Mouse (Mus musculus) limb, embryonic 14.5 days (tissue): ENCODE data around the gene Fry. TPM values are rescaled to one million over a fixed set of nuclear protein-coding genes. Genes with fewer than 3 reads are reported as not detected.

Experiments used
- ATAC-seq: fragments of 200-750 bp; cut with Nextera tagmentation; 2 replicates; pipeline ENCODE4 v1.8.0; 2017; ENCODE audit warnings: low read depth, moderate number of reproducible peaks, moderate TSS enrichment; ENCODE audit not compliant: low FRiP score
- DNase-seq: peaks from one replicate; pipeline ENCODE4 v3.0.0-alpha.2; 2015; ENCODE audit warnings: low spot score
- H3K27ac ChIP-seq: fragments of 300-500 bp; sonication (generic); replicated peaks from 2 replicates; pipeline ENCODE4 v1.5.1; 2014; ENCODE audit warnings: low read depth, mild to moderate bottlenecking, low read length, moderate library complexity, mixed read lengths
- H3K27me3 ChIP-seq: fragments of 300-500 bp; sonication (generic); 2 replicates; pipeline ENCODE4 v1.6.1; 2014; ENCODE audit warnings: low read length, mixed read lengths; ENCODE audit not compliant: control insufficient read depth, insufficient read depth
- H3K36me3 ChIP-seq: fragments of 300-500 bp; sonication (generic); 2 replicates; pipeline ENCODE4 v1.6.1; 2014; ENCODE audit warnings: mild to moderate bottlenecking, low read length, moderate library complexity, mixed read lengths; ENCODE audit not compliant: control insufficient read depth, insufficient read depth
- H3K4me1 ChIP-seq: fragments of 300-500 bp; sonication (generic); 2 replicates; pipeline ENCODE4 v1.6.1; 2014; ENCODE audit warnings: antibody characterized with exemption, low read length, mixed read lengths; ENCODE audit not compliant: control insufficient read depth, insufficient read depth
- H3K4me2 ChIP-seq: fragments of 300-500 bp; sonication (generic); replicated peaks from 2 replicates; pipeline ENCODE4 v1.6.1; 2014; ENCODE audit warnings: low read depth, mild to moderate bottlenecking, low read length, moderate library complexity; ENCODE audit not compliant: severe bottlenecking
- H3K4me3 ChIP-seq: fragments of 300-500 bp; sonication (generic); replicated peaks from 2 replicates; pipeline ENCODE4 v1.5.1; 2014; ENCODE audit warnings: low read length
- H3K9ac ChIP-seq: fragments of 300-500 bp; sonication (generic); 2 replicates; pipeline ENCODE4 v1.6.1; 2014; ENCODE audit warnings: mild to moderate bottlenecking, low read depth, low read length, moderate library complexity; ENCODE audit not compliant: severe bottlenecking
- H3K9me3 ChIP-seq: fragments of 300-500 bp; sonication (generic); 2 replicates; pipeline ENCODE4 v1.6.1; 2016; ENCODE audit warnings: low read length; ENCODE audit not compliant: control insufficient read depth
- POLR2A ChIP-seq: fragments of 200-500 bp; IDR thresholded peaks from 2 replicates; pipeline ENCODE4 v1.8.0; 2012; ENCODE audit warnings: inconsistent platforms, mild to moderate bottlenecking, moderate library complexity, borderline replicate concordance; ENCODE audit not compliant: insufficient read depth, insufficient read length; ENCODE audit errors: extremely low read depth
- WGBS: fragments of 180-500 bp; shearing (Covaris S2); extraction: QIAGEN DNeasy Blood & Tissue Kit; methylation state at CpG from one replicate; pipeline ENCODE4 v1.1.7; 2014; 5-methylcytosine and 5-hydroxymethylcytosine counted together
- polyA plus RNA-seq, 2 experiments: library from polyadenylated mRNA; depleted of rRNA in 1 of 2; stranded (reverse) in 1 of 2; unstranded in 1 of 2; fragments of >200 nt; fragmentation: Nextera tagmentation in 1 of 2; extraction: Ambion mirVana in 1 of 2; gene quantifications; 2 replicates each; pipeline versions ENCODE4 v1.2.1 to v1.2.3; 2012 to 2014

Fry gene
- polyA plus RNA-seq, 2 experiments = 10.0 to 13.5 TPM

DNA sequence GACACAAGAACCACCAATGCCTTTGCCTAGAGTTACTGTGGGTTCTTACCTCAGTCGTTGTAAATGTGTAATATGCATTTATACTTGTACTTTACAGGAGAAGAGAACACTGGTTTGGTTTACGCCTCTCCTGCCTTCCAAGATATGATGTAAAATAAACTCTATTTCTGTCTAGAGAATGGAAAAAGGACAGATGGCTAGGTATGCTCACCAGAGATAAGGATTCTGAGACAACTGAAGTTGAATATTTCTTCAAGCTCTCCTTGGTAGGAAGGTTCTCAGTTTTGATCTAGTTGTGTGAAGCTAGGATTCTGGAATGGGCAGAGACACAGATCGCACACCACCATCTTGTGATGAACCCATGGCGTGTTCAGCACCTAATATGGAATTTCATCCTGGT, 68.2 kb downstream of the Fry start:
- Histone ChIP-seq H3K36me3 (no peaks in the 10 kb centered on the region), H3K4me1 (no peaks in the 10 kb centered on the region), H3K4me3 (no peak overlapping the region), H3K4me2 (no peak overlapping the region), H3K9me3 (no peaks in the 10 kb centered on the region), H3K9ac (no peak overlapping the region), H3K27me3 (no peaks in the 10 kb centered on the region), H3K27ac (no peak overlapping the region)
- DNase-seq (no peak), ATAC-seq (no peak)
- no peak for TF ChIP-seq POLR2A
- WGBS = 87% methylated on average over 4 of the region's 4 CpGs

DNA sequence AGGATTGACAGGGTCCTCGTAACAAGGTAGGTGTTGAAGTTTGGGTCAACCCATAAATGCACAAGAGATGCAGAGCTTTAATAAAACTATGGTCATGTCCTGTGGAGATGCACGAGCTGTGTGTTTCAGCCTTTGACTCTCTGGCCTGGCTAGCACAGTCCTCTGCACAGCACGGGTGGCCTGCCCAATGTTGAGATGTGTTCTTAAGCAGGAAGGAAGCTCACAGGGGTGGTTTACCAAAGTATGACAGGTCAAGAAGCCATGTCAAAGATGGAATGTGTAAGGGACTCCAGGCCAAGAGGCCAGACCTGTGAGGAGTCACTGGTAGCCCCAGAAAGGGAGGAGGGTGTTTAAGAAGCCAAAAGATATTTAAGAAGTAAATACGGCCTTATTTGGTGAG, 69.6 kb downstream of the Fry start:
- Histone ChIP-seq H3K9me3 (no peaks in the 10 kb centered on the region), H3K4me2 (no peak overlapping the region), H3K4me3 (no peak overlapping the region), H3K36me3 (no peaks in the 10 kb centered on the region), H3K27me3 (no peaks in the 10 kb centered on the region), H3K27ac (no peak overlapping the region), H3K4me1 (no peaks in the 10 kb centered on the region), H3K9ac (no peak overlapping the region)
- DNase-seq (no peak), ATAC-seq (no peak)
- no peak for TF ChIP-seq POLR2A
- WGBS = 80% methylated on average over 4 of the region's 4 CpGs

DNA sequence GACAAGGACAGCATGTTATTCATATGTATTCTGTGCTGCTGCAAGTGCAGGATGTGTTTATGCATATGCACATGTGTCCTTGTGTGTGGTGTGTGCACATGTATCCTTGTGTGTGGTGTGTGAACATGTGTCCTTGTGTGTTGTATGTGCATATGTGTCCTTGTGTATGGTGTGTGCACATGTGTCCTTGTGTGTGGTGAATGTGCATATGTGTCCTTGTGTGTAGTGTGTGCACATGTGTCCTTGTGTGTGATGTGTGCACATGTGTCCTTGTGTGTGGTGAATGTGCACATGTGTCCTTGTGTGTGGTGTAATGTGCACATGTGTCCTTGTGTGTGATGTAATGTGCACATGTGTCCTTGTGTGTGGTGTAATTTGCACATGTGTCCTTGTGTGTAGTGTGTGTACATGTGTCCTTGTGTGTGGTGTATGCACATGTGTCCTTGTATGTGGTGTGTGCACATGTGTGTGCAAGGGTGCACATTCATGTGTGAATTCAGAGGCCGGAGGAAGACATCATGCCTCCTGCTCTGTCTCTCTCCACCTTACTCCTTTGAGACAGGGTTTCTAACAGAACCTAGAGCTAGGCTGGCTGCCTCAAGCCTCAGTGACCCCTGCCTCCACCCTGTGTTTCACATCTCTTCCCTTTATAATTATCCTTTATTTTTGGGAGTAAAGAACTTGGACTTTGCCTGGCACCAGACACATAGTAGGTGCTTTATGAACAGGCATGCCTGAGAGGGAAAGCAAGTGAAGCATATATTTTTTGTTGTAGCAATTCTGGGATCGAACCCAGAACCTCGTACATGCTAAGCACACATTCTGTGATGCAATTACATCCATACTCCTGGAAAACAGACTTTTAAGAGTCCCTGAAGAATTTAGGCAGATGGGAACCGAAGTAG, 72.3 kb downstream of the Fry start:
- ATAC-seq = no peak
- 90% methylated on average over 4 of the region's 4 CpGs for WGBS
- Histone ChIP-seq H3K4me3 (no peak overlapping the region), H3K9me3 (no peaks in the 10 kb centered on the region), H3K4me2 (no peak overlapping the region), H3K36me3 (no peaks in the 10 kb centered on the region), H3K27me3 (no peaks in the 10 kb centered on the region), H3K9ac (no peak overlapping the region), H3K27ac (no peak overlapping the region), H3K4me1 (no peaks in the 10 kb centered on the region)
- no peak for DNase-seq
- TF ChIP-seq POLR2A = no peak

DNA sequence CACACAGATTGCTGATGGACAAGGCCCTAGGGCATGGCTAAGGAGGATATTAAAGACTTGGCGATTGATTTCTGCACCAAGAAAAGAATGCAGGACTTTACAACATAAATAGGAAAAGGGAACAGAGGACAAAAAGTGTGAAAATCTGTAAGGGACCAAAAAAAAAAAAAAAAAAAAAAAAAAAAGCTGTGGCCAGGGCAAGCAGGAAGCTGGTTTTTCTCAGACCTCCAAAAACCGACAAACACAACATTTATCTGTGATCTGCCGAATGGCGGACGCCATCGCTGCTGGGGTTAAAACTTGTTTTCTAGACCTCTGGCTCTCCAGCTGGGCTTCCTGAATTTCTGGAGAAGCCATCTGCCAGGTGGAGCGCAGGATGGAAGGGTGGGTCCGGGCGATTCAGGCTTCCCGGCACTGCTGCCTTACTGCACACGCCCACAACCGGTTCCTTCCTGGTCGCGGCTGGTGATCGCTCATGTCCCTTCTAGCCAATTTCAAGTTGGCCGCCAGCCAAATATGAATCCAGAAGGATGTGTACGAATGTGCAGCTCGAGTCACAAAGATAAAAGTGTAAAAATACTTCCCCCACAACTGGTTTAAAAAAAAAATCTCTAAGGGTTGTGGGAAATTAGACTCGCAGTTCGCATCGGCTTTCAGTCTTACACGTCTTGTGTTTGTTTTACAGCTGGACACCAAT, 77.2 kb downstream of the Fry start:
- Histone ChIP-seq H3K4me3 (peak overlapping the region; percentile 35), H3K9ac (peak overlapping the region; percentile 45), H3K27ac (no peak overlapping the region), H3K4me1 (peaks cover 3% of the 10 kb centered on the region; the same call in 1 of the 2 replicates), H3K4me2 (peak overlapping the region; percentile 79), H3K27me3 (no peaks in the 10 kb centered on the region), H3K9me3 (no peaks in the 10 kb centered on the region), H3K36me3 (no peaks in the 10 kb centered on the region)
- 2% methylated on average over 22 of the region's 22 CpGs for WGBS
- no peak for TF ChIP-seq POLR2A
- DNase-seq = peak; percentile 78
- peak; percentile 66; the same call in 1 of the 2 replicates for ATAC-seq

DNA sequence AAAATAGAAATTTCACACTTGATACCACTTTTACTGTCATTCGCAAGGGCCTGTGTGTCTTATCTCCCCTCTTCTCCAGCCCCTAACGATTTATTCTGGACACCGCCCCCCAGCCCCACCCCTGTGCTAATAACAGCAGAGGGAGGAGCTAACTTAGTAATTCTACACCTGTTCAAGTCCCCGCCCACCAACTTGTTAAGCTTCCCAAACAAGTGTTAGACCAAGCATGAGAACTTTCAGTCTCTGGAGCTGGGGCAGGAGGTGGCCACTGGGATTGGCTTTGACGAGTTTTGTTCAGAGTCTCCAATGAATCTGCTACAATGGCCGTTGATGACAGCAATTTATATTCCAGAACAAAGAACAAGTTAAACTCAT, 77.8 kb downstream of the Fry start:
- H3K9me3 ChIP-seq = no peaks in the 10 kb centered on the region
- H3K9ac ChIP-seq = peak overlapping the region; percentile 45
- no peaks in the 10 kb centered on the region for H3K36me3 ChIP-seq
- H3K27ac ChIP-seq = no peak overlapping the region
- ATAC-seq (peak; percentile 68), DNase-seq (peak; percentile 73)
- H3K27me3 ChIP-seq = no peaks in the 10 kb centered on the region
- H3K4me1 ChIP-seq = peaks cover 3% of the 10 kb centered on the region; the same call in 1 of the 2 replicates
- peak overlapping the region; percentile 35 for H3K4me3 ChIP-seq
- no peak for TF ChIP-seq POLR2A
- peak overlapping the region; percentile 79 for H3K4me2 ChIP-seq
- 4% methylated on average over 6 of the region's 6 CpGs for WGBS
